Mouse (Mus musculus) intestine, embryonic 16.5 days (tissue): ENCODE data around the gene Zfyve19. TPM values are rescaled to one million over a fixed set of nuclear protein-coding genes. Genes with fewer than 3 reads are reported as not detected.
A peak's percentile ranks its signal among the peaks of the same experiment; 100 is the strongest.

ENCODE experiments used
- ATAC-seq: fragments of 200-750 bp; cut with Nextera tagmentation; 2 replicates; pipeline ENCODE4 v1.8.0; 2017; ENCODE audit warnings: moderate TSS enrichment, moderate library complexity
- H3K27ac ChIP-seq: fragments of 300-500 bp; sonication (generic); 2 replicates; pipeline ENCODE4 v1.5.1; 2014; ENCODE audit warnings: mild to moderate bottlenecking, low read length
- H3K27me3 ChIP-seq: fragments of 300-500 bp; sonication (generic); replicated peaks from 2 replicates; pipeline ENCODE4 v1.6.1; 2014; ENCODE audit warnings: low read length, control low read depth, mixed read lengths; ENCODE audit not compliant: control insufficient read depth, insufficient read depth
- H3K36me3 ChIP-seq: fragments of 300-500 bp; sonication (generic); 2 replicates; pipeline ENCODE4 v1.6.1; 2014; ENCODE audit warnings: low read length, control low read depth; ENCODE audit not compliant: control insufficient read depth, insufficient read depth
- H3K4me1 ChIP-seq: fragments of 300-500 bp; sonication (generic); 2 replicates; pipeline ENCODE4 v1.6.1; 2014; ENCODE audit warnings: low read length, control low read depth, mixed read lengths; ENCODE audit not compliant: control insufficient read depth, insufficient read depth
- H3K4me2 ChIP-seq: fragments of 300-500 bp; sonication (generic); 2 replicates; pipeline ENCODE4 v1.6.1; 2014; ENCODE audit warnings: low read depth, low read length, control low read depth
- H3K4me3 ChIP-seq: fragments of 300-500 bp; sonication (generic); 2 replicates; pipeline ENCODE4 v1.5.1; 2014; ENCODE audit warnings: mild to moderate bottlenecking, low read length
- H3K9ac ChIP-seq: fragments of 300-500 bp; sonication (generic); 2 replicates; pipeline ENCODE4 v1.6.1; 2014; ENCODE audit warnings: low read depth, low read length
- H3K9me3 ChIP-seq: fragments of 300-500 bp; sonication (generic); 2 replicates; pipeline ENCODE4 v1.6.1; 2016; ENCODE audit warnings: low read length, control low read depth; ENCODE audit not compliant: control insufficient read depth
- WGBS: fragments of 180-500 bp; shearing (Covaris S2); extraction: QIAGEN DNeasy Blood & Tissue Kit; methylation state at CpG from one replicate; pipeline ENCODE4 v1.1.7; 2014; 5-methylcytosine and 5-hydroxymethylcytosine counted together
- polyA plus RNA-seq: library from polyadenylated mRNA; unstranded; fragments of >200 nt; fragmentation: Nextera tagmentation; extraction: Ambion mirVana; gene quantifications from 2 replicates; pipeline ENCODE4 v1.2.1, GENCODE M21; 2015

The Zfyve19 gene
- polyA plus RNA-seq, 1 experiment from 2014 or later: 69.8 TPM

- 0 out of 2 replicates have a peak overlapping the region, but pooled peaks have one; percentile 1 for H3K4me2 ChIP-seq
- H3K27ac ChIP-seq: peak overlapping the region; percentile 38
- peaks cover 7% of the 10 kb centered on the region; the same call in 1 of the 2 replicates for H3K4me1 ChIP-seq
- H3K36me3 ChIP-seq: no peaks in the 10 kb centered on the region
- peaks cover 13% of the 10 kb centered on the region for H3K27me3 ChIP-seq
- no peak overlapping the region for H3K4me3 ChIP-seq
- no peak overlapping the region for H3K9ac ChIP-seq
- no peaks in the 10 kb centered on the region for H3K9me3 ChIP-seq
- no peak for ATAC-seq
- 50% methylated on average over 9 of the region's 9 CpGs for WGBS
Measured at GRCm38 (mm10) chr2:119242548-119242947, 34.1 kb downstream of the Zfyve19 start.

- WGBS: 79% methylated on average over 7 of the region's 7 CpGs
- no peaks in the 10 kb centered on the region for H3K9me3 ChIP-seq
- no peaks in the 10 kb centered on the region for H3K36me3 ChIP-seq
Measured at GRCm38 (mm10) chr2:119245246-119245645, 36.8 kb downstream of the Zfyve19 start.

GRCm38 (mm10) chr2:119247904-119248303, 39.5 kb downstream of the Zfyve19 start:
- no peaks in the 10 kb centered on the region for H3K9me3 ChIP-seq
- 84% methylated on average over 9 of the region's 9 CpGs for WGBS
- no peak overlapping the region for H3K4me3 ChIP-seq
- no peaks in the 10 kb centered on the region for H3K36me3 ChIP-seq
- H3K27me3 ChIP-seq: no peaks in the 10 kb centered on the region
- H3K4me2 ChIP-seq: no peak overlapping the region
- ATAC-seq: no peak
- no peak overlapping the region for H3K9ac ChIP-seq
- peaks cover 22% of the 10 kb centered on the region for H3K4me1 ChIP-seq
- no peak overlapping the region for H3K27ac ChIP-seq

More at GRCm38 (mm10) chr2:119245246-119245645, 36.8 kb downstream of the Zfyve19 start:
- Histone ChIP-seq H3K27me3 (no peaks in the 10 kb centered on the region), H3K9ac (no peak overlapping the region), H3K4me3 (no peak overlapping the region), H3K4me2 (no peak overlapping the region), H3K4me1 (peaks cover 22% of the 10 kb centered on the region), H3K27ac (no peak overlapping the region)
- no peak for ATAC-seq

GRCm38 (mm10) chr2:119249592-119250061, 41.2 kb downstream of the Zfyve19 start:
- no peaks in the 10 kb centered on the region for H3K9me3 ChIP-seq
- peaks cover 3% of the 10 kb centered on the region; the same call in 1 of the 2 replicates for H3K27me3 ChIP-seq
- no peaks in the 10 kb centered on the region for H3K36me3 ChIP-seq
- WGBS: 39% methylated on average over 4 of the region's 4 CpGs
- H3K27ac ChIP-seq: peak overlapping the region; percentile 75; the same call in 1 of the 2 replicates
- no peak overlapping the region for H3K4me3 ChIP-seq
- H3K4me1 ChIP-seq: peaks cover 22% of the 10 kb centered on the region
- no peak overlapping the region for H3K4me2 ChIP-seq
- H3K9ac ChIP-seq: no peak overlapping the region
- ATAC-seq: peak; percentile 61

GRCm38 (mm10) chr2:119250377-119250776, 42.0 kb downstream of the Zfyve19 start:
- 58% methylated on average over 5 of the region's 5 CpGs for WGBS
- Histone ChIP-seq H3K9me3 (no peaks in the 10 kb centered on the region), H3K4me1 (peaks cover 22% of the 10 kb centered on the region), H3K27me3 (peaks cover 3% of the 10 kb centered on the region), H3K4me2 (0 out of 2 replicates have a peak overlapping the region, but pooled peaks have one; percentile 35), H3K9ac (peak overlapping the region; percentile 1; the same call in 1 of the 2 replicates), H3K4me3 (no peak overlapping the region), H3K36me3 (no peaks in the 10 kb centered on the region), H3K27ac (peak overlapping the region; percentile 75; the same call in 1 of the 2 replicates)
- peak; percentile 24 for ATAC-seq

GRCm38 (mm10) chr2:119250826-119251478, 42.5 kb downstream of the Zfyve19 start:
- Histone ChIP-seq H3K4me3 (peak overlapping the region; percentile 8; the same call in 1 of the 2 replicates), H3K4me2 (peak overlapping the region; percentile 35)

GRCm38 (mm10) chr2:119254976-119255375, 46.6 kb downstream of the Zfyve19 start:
- Histone ChIP-seq H3K27ac (no peak overlapping the region), H3K4me3 (no peak overlapping the region), H3K4me2 (no peak overlapping the region), H3K36me3 (no peaks in the 10 kb centered on the region), H3K9ac (no peak overlapping the region), H3K27me3 (peaks cover 3% of the 10 kb centered on the region), H3K4me1 (peaks cover 10% of the 10 kb centered on the region), H3K9me3 (no peaks in the 10 kb centered on the region)
- no peak for ATAC-seq
- 24% methylated on average over 7 of the region's 7 CpGs for WGBS

More at GRCm38 (mm10) chr2:119250826-119251478, 42.5 kb downstream of the Zfyve19 start:
- Histone ChIP-seq H3K27ac (peak overlapping the region; percentile 80), H3K9me3 (no peaks in the 10 kb centered on the region), H3K27me3 (peaks cover 3% of the 10 kb centered on the region), H3K4me1 (peaks cover 22% of the 10 kb centered on the region), H3K9ac (peak overlapping the region; percentile 23; the same call in 1 of the 2 replicates), H3K36me3 (no peaks in the 10 kb centered on the region)
- ATAC-seq: peak; percentile 69
- WGBS: 10% methylated on average over 11 of the region's 11 CpGs

GRCm38 (mm10) chr2:119260518-119260917, 52.1 kb downstream of the Zfyve19 start:
- H3K4me3 ChIP-seq: no peak overlapping the region
- no peaks in the 10 kb centered on the region for H3K9me3 ChIP-seq
- H3K27ac ChIP-seq: no peak overlapping the region
- H3K27me3 ChIP-seq: no peaks in the 10 kb centered on the region; the same call in 1 of the 2 replicates
- ATAC-seq: no peak
- H3K4me1 ChIP-seq: peaks cover 11% of the 10 kb centered on the region
- no peak overlapping the region for H3K4me2 ChIP-seq
- WGBS: 75% methylated on average over 1 of the region's 1 CpGs
- H3K36me3 ChIP-seq: no peaks in the 10 kb centered on the region
- no peak overlapping the region for H3K9ac ChIP-seq

GRCm38 (mm10) chr2:119261326-119261725, 52.9 kb downstream of the Zfyve19 start:
- Histone ChIP-seq H3K4me1 (peaks cover 11% of the 10 kb centered on the region), H3K9me3 (no peaks in the 10 kb centered on the region), H3K4me2 (no peak overlapping the region), H3K27ac (no peak overlapping the region), H3K4me3 (no peak overlapping the region), H3K36me3 (no peaks in the 10 kb centered on the region), H3K9ac (no peak overlapping the region), H3K27me3 (no peaks in the 10 kb centered on the region)
- WGBS: 28% methylated on average over 2 of the region's 2 CpGs
- no peak for ATAC-seq
